Mouse (Mus musculus) lung, postnatal 36 days (tissue): ENCODE measurements around the gene 5530401A14Rik.

ENCODE experiments used
- DNase-seq: peaks from one replicate; pipeline ENCODE4 v3.0.0; 2022; ENCODE audit warnings: mixed read lengths

Gene 5530401A14Rik

GRCm38 (mm10) chr11:81860250-81860972 is at the start of gene 5530401A14Rik:
Gene 5530401A14Rik, plus strand, starts transcription at chr11:81860673.
- no peak for DNase-seq

GRCm38 (mm10) chr11:81814816-81815215 is 45.7 kb upstream of the 5530401A14Rik start:
- DNase-seq: no peak

- DNase-seq: no peak
Observed at GRCm38 (mm10) chr11:81816531-81816930, 43.9 kb upstream of the 5530401A14Rik start.

GRCm38 (mm10) chr11:81832381-81832780 is 28.1 kb upstream of the 5530401A14Rik start:
- no peak for DNase-seq

GRCm38 (mm10) chr11:81838426-81838825 is 22.0 kb upstream of the 5530401A14Rik start:
- no peak for DNase-seq

GRCm38 (mm10) chr11:81841001-81841400 is 19.5 kb upstream of the 5530401A14Rik start:
- DNase-seq: no peak

- peak; percentile 36 for DNase-seq
Observed at GRCm38 (mm10) chr11:81845010-81845685, 15.3 kb upstream of the 5530401A14Rik start.

- DNase-seq: no peak
Observed at GRCm38 (mm10) chr11:81845686-81846036, 14.8 kb upstream of the 5530401A14Rik start.

GRCm38 (mm10) chr11:81847773-81848490 is 12.5 kb upstream of the 5530401A14Rik start:
- no peak for DNase-seq

GRCm38 (mm10) chr11:81865661-81866382 is 5.3 kb downstream of the 5530401A14Rik start:
- DNase-seq: no peak

- DNase-seq: no peak
Observed at GRCm38 (mm10) chr11:81871506-81872213, 11.2 kb downstream of the 5530401A14Rik start.

- DNase-seq: no peak
Observed at GRCm38 (mm10) chr11:81896511-81896910, 36.0 kb downstream of the 5530401A14Rik start.

- no peak for DNase-seq
Observed at GRCm38 (mm10) chr11:81897547-81898354, 37.3 kb downstream of the 5530401A14Rik start.

GRCm38 (mm10) chr11:81902318-81902717 is 41.8 kb downstream of the 5530401A14Rik start:
- DNase-seq: no peak

GRCm38 (mm10) chr11:81908760-81909159 is 48.3 kb downstream of the 5530401A14Rik start:
- no peak for DNase-seq

- DNase-seq: no peak
Observed at GRCm38 (mm10) chr11:81909397-81909894, 49.0 kb downstream of the 5530401A14Rik start.

GRCm38 (mm10) chr11:81913071-81913470 is 52.6 kb downstream of the 5530401A14Rik start:
- DNase-seq: no peak

- DNase-seq: no peak
Observed at GRCm38 (mm10) chr11:81915501-81915900, 55.0 kb downstream of the 5530401A14Rik start.

GRCm38 (mm10) chr11:81923096-81923495 is 62.6 kb downstream of the 5530401A14Rik start:
- DNase-seq: no peak

GRCm38 (mm10) chr11:81923626-81924025 is 63.2 kb downstream of the 5530401A14Rik start:
- no peak for DNase-seq

GRCm38 (mm10) chr11:81926393-81926792 is 65.9 kb downstream of the 5530401A14Rik start:
- no peak for DNase-seq
